Mouse (Mus musculus): ENCODE measurements around the gene Creb5.

DNA sequence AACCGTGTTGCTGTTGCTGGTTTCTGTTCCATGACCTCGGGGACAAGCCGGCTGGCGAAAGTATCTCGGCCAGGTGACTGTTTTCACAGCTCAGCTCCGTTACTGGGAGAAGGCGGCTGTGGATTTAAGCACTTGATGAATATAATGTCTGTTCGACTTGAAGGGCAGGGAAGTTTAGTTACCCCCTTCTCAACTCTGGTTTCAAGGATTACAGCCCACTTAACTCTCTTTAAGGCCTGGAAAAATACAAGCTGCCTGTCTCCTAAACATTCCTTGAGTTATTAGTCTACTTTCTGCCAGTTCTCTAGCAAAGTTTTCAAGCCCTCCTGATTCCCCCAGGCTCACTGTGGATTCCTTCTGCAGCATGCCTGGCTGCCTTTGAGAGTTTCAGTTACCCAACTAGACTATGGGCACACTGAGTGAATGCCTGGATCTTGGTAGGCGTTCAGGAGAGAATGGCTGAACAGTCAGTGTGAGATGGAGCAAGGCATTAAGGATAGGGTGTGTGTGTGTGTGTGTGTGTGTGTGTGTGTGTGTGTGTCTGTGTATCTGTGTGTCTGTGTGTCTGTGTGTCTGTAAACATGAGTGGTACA, 184.0 kb downstream of the Creb5 start:
- TF ChIP-seq POLR2A (IDR thresholded peaks at IDR 0.05; ENCODE audit: low read depth, low read length) = no peak
- TF ChIP-seq CTCF (IDR thresholded peaks at IDR 0.05; ENCODE audit: borderline replicate concordance, insufficient read depth, low read length) = no peak
